Comparison of ENCODE assay signal across 9 mouse cellular contexts in genomic region chr2:72009446-72010218, GRCm38 (mm10). TPM values are rescaled to one million over a fixed set of nuclear protein-coding genes. Genes with fewer than 3 reads are reported as not detected.
A peak's percentile ranks its signal among the peaks of the same experiment; 100 is the strongest.
DNase-seq lines count a peak whose midpoint lies in the region; ATAC-seq and TF ChIP-seq lines count a peak whose summit lies in the region.
"Had no signal": no experiment of that assay in that cellular context is flagged by ENCODE, and none has a peak within 500 bp of the region (broad histone marks: within the 10 kb centered on the region; RNA-seq: fewer than 3 reads in every experiment).

No protein-coding gene starts in this region.

- peak; percentile 21 to 45 for DNase-seq in heart, postnatal 14 days
- peak; percentile 84 for DNase-seq in brain, adult 2 months (ENCODE audit: low read depth, low spot score)
- peak; percentile 20 for DNase-seq in brain, embryonic 18.5 days (ENCODE audit: low read depth, low spot score)
- peak; percentile 79 for DNase-seq in lung, postnatal 10 days
- no peak for DNase-seq in thymus, adult 2 months
- DNase-seq in adrenal gland, adult 8-10 months = no peak
- DNase-seq: kidney, postnatal 25 days had no signal

- no peak for TF ChIP-seq CTCF in thymus, adult 2 months (IDR thresholded peaks at IDR 0.05; ENCODE audit: borderline replicate concordance, control insufficient read depth, extremely low read depth, insufficient read depth, low read length, poor library complexity)

- no peak for TF ChIP-seq POLR2A in thymus, adult 2 months (IDR thresholded peaks at IDR 0.05; ENCODE audit: control insufficient read depth, extremely low read depth, insufficient read depth, low read length, poor library complexity)

- 65% methylated on average over 3 of the region's 3 CpGs for WGBS in heart, embryonic 11.5 days (ENCODE audit: insufficient replicate concordance)
- WGBS in thymus, adult 2 months = 98% methylated on average over 3 of the region's 3 CpGs

- H3K4me2 ChIP-seq in heart, embryonic 11.5 days = no peak overlapping the region

- no peak for ATAC-seq in heart, embryonic 11.5 days (replicated peaks; ENCODE audit: insufficient number of reproducible peaks, low FRiP score, low TSS enrichment)

- no peak overlapping the region for H3K27ac ChIP-seq in heart, embryonic 11.5 days (ENCODE audit: low read depth, low read length)
- H3K27ac ChIP-seq in thymus, adult 2 months (ENCODE audit: control insufficient read depth, insufficient read depth, low read length) = no peak overlapping the region
- H3K27ac ChIP-seq: liver, embryonic 14.5 days had no signal

- no peaks in the 10 kb centered on the region for H3K27me3 ChIP-seq in heart, embryonic 11.5 days (ENCODE audit: control insufficient read depth, insufficient read depth, low read length)
- H3K27me3 ChIP-seq in thymus, adult 2 months (ENCODE audit: control insufficient read depth, insufficient read depth, low read length) = no peaks in the 10 kb centered on the region

- intact Hi-C loops in heart, postnatal 14 days (cut with DNase I) = no loop called here

- no peak overlapping the region for H3K9ac ChIP-seq in heart, embryonic 11.5 days (ENCODE audit: low read depth, low read length)
- H3K9ac ChIP-seq: liver, embryonic 14.5 days had no signal

- no peaks in the 10 kb centered on the region for H3K36me3 ChIP-seq in heart, embryonic 11.5 days (ENCODE audit: control insufficient read depth, insufficient read depth, low read length)
- H3K36me3 ChIP-seq in thymus, adult 2 months (ENCODE audit: control insufficient read depth, insufficient read depth, low read length) = no peaks in the 10 kb centered on the region

- H3K4me1 ChIP-seq in heart, embryonic 11.5 days (ENCODE audit: control insufficient read depth, insufficient read depth, low read length) = no peaks in the 10 kb centered on the region
- H3K4me1 ChIP-seq in thymus, adult 2 months (replicated peaks; ENCODE audit: control insufficient read depth, insufficient read depth, low read length) = no peaks in the 10 kb centered on the region

- H3K9me3 ChIP-seq in heart, embryonic 11.5 days (replicated peaks; ENCODE audit: control insufficient read depth, low read length) = no peaks in the 10 kb centered on the region

- H3K4me3 ChIP-seq in heart, embryonic 11.5 days (ENCODE audit: low read depth, low read length) = no peak overlapping the region
- no peak overlapping the region for H3K4me3 ChIP-seq in thymus, adult 2 months (ENCODE audit: control insufficient read depth, insufficient read depth, low read length)

RNA-seq across cellular contexts. Expression of gene Rapgef4, which starts 28.6 kb away (rescaled TPM):
- total RNA-seq in heart, postnatal 14 days (2021) = 10 to 100 TPM; 18.9 to 19.3 TPM
- 2.6 and 4.0 TPM in 2 replicates for polyA plus RNA-seq in heart, embryonic 11.5 days (2014; fragmentation: Nextera tagmentation; extraction: Ambion mirVana)
- 8.3 and 9.2 TPM in 2 replicates for polyA plus RNA-seq in thymus, adult 2 months (2012; rRNA removed)
- total RNA-seq in adrenal gland, adult 8-10 months (2022) = 100 to 1,000 TPM; 138 to 583 (median 298) TPM

Comparison
In these comparisons a context has a peak if more than half of its experiments do, and no peak if none do; other contexts are left out.
1. DNase-seq: peak in heart, postnatal 14 days (2 of 2), brain, adult 2 months (single experiment), brain, embryonic 18.5 days (single experiment) and lung, postnatal 10 days (single experiment); none in thymus, adult 2 months (single experiment) and adrenal gland, adult 8-10 months (single experiment).
2. RNA of gene Rapgef4, which starts 28.6 kb away (total RNA-seq): 138 to 583 TPM in adrenal gland, adult 8-10 months; 18.9 to 19.3 TPM in heart, postnatal 14 days; every median in the first group is over 4 times any median in the second.